Mouse (Mus musculus): ENCODE measurements around the gene Tshz2.

- TF ChIP-seq POLR2A (IDR thresholded peaks at IDR 0.05; ENCODE audit: control insufficient read depth, low read depth, low read length) (no peak), CTCF (IDR thresholded peaks at IDR 0.05; ENCODE audit: control insufficient read depth, insufficient read depth, insufficient replicate concordance, low read depth, low read length) (no peak)
These were observed 418.6 kb downstream of the Tshz2 start for GRCm38 (mm10) chr2:170051441-170051840.
